Mouse (Mus musculus): ENCODE results near the gene Peg12. TPM values are rescaled to one million over a fixed set of nuclear protein-coding genes. Genes with fewer than 3 reads are reported as not detected.
A peak's percentile ranks its signal among the peaks of the same experiment; 100 is the strongest.

Gene Peg12
- total and polyA plus RNA-seq, 2 experiments from 2014 or later: 2.1 to 4.6 TPM

DNA sequence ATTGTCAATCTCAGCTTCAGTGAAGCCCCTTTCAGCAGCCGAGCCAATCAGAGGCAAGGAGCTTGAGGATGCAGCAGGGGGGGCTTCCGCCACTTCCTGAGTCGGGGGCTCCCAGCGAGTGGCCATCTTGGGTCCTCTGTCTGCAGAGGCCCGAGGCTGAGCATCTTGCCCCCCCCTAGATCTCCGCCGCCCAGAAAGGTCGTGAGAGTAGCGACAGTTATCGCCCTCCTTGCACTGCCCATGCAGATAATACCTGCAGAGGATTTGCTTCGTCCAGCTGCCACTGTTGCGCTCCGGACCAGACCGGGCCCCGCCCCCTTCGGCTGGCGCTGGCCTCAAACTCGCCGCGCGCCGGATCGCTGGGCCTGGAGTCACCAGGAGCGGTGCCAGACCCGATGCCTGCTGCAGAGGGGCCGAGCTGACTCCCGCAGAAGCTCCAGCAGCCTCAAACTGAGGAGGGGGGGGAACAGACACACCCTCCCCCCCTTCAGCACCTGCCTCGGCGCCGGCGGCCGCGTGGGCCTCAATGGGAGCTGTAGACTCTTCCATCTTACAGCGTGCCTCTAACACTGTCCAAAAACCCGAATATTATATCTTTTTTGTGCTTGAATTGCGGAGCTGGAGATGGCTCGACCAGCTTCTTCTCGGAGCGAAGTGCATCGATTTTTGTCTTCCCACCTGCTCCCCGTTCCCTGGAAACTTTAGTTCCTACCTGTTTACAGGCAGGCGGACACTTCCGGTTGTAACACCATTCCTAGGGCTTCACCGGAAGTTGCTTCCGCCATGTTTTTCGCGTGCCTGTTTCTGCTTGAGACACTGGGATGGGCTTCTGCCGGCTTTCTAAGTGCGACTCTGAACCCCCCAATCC, 44.6 kb downstream of the Peg12 start, which contains the start of gene Mkrn3:
Gene Mkrn3 (minus strand): TSS at position 647 of the 868 bp plus-strand sequence.
- H3K9ac ChIP-seq (replicated peaks; ENCODE audit: low read depth, low read length): peak within 1 kb of the TSS; percentile 71
- 20% methylated on average over 49 of the region's 49 CpGs for WGBS
- no peaks in the 10 kb centered on the region for H3K27me3 ChIP-seq (ENCODE audit: control insufficient read depth, insufficient read depth, low read length)
- peak within 1 kb of the TSS; percentile 79 for H3K4me3 ChIP-seq (ENCODE audit: low read depth, low read length)
- DNase-seq (ENCODE audit: low spot score): peak; percentile 61
- no peaks in the 10 kb centered on the region for H3K36me3 ChIP-seq (replicated peaks; ENCODE audit: control insufficient read depth, insufficient read depth, low read length)
- 0 out of 2 replicates have a peak, but pooled peaks cover 12% of the 10 kb centered on the region for H3K9me3 ChIP-seq (replicated peaks; ENCODE audit: control insufficient read depth, low read length)
- TF ChIP-seq EP300 (IDR thresholded peaks at IDR 0.05; ENCODE audit: low read depth) (no peak), CTCF (IDR thresholded peaks at IDR 0.05; ENCODE audit: low read depth) (no peak)
- peak; percentile 20; the same call in 1 of the 2 replicates for ATAC-seq (ENCODE audit: insufficient read depth, low read depth)
- peak within 1 kb of the TSS; percentile 34; the same call in 1 of the 2 replicates for H3K27ac ChIP-seq (ENCODE audit: low read depth)
- H3K4me2 ChIP-seq (ENCODE audit: low read depth, low read length): peak within 1 kb of the TSS; percentile 83
- H3K4me1 ChIP-seq (ENCODE audit: control insufficient read depth, insufficient read depth): peaks cover 10% of the 10 kb centered on the region; the same call in 1 of the 2 replicates

DNA sequence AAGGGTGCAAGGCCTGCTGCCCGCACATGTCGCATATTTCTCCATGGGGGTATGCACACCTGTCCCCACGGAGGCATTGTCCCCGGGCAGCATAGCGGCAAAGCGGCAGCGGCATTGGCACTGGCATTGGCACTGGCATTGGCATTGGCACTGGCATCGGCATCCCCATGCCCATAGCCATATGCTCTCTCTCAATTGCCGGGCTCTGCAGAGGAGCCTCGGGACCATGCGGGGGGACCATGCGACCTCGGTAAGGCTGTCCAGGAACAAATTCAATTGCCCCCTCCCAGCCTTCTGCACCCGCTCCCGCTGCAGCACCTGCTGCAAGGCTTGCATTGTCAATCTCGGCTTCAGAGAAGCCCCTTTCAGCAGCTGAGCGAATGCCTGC, 45.2 kb downstream of the Peg12 start:
- no peak for TF ChIP-seq EP300 (IDR thresholded peaks at IDR 0.05; ENCODE audit: low read depth)
- no peak for TF ChIP-seq CTCF (IDR thresholded peaks at IDR 0.05; ENCODE audit: low read depth)
- no peak for ATAC-seq (ENCODE audit: insufficient read depth, low read depth)
- peak overlapping the region; percentile 71; the same call in 1 of the 2 replicates for H3K9ac ChIP-seq (replicated peaks; ENCODE audit: low read depth, low read length)

DNA sequence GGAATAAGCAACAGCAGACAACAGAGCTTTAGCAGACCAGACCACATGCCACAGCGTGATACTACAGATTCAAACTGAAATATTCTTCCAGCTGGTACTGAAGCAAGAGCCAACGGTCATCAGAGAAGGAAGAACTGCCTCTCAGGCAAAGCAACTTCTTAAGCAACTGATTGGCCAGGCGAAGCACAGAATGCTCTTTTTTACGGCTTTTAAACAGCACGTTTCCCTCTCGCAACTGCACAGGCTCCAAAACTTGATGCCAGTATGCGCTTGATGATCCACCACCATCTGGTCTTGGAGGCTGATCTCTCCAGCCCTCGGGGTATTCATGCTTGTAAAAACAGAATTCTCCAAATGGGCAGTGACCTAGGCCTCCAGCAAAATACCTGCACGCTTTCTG, 46.0 kb downstream of the Peg12 start:
- Histone ChIP-seq H3K27ac (ENCODE audit: low read depth) (no peak overlapping the region), H3K27me3 (ENCODE audit: control insufficient read depth, insufficient read depth, low read length) (no peaks in the 10 kb centered on the region), H3K4me1 (ENCODE audit: control insufficient read depth, insufficient read depth) (peaks cover 10% of the 10 kb centered on the region; the same call in 1 of the 2 replicates), H3K4me3 (ENCODE audit: low read depth, low read length) (no peak overlapping the region), H3K4me2 (ENCODE audit: low read depth, low read length) (no peak overlapping the region), H3K36me3 (replicated peaks; ENCODE audit: control insufficient read depth, insufficient read depth, low read length) (no peaks in the 10 kb centered on the region), H3K9me3 (replicated peaks; ENCODE audit: control insufficient read depth, low read length) (0 out of 2 replicates have a peak, but pooled peaks cover 12% of the 10 kb centered on the region), H3K9ac (replicated peaks; ENCODE audit: low read depth, low read length) (no peak overlapping the region)
- no peak for TF ChIP-seq EP300 (IDR thresholded peaks at IDR 0.05; ENCODE audit: low read depth)
- no peak for TF ChIP-seq CTCF (IDR thresholded peaks at IDR 0.05; ENCODE audit: low read depth)
- no peak for DNase-seq (ENCODE audit: low spot score)
- 78% methylated on average over 9 of the region's 9 CpGs for WGBS
- ATAC-seq (ENCODE audit: insufficient read depth, low read depth): no peak

More for the DNA sequence above, 45.2 kb downstream of the Peg12 start:
- H3K4me3 ChIP-seq (ENCODE audit: low read depth, low read length): peak overlapping the region; percentile 79
- 65% methylated on average over 17 of the region's 17 CpGs for WGBS
- no peak overlapping the region for H3K27ac ChIP-seq (ENCODE audit: low read depth)
- H3K4me1 ChIP-seq (ENCODE audit: control insufficient read depth, insufficient read depth): peaks cover 10% of the 10 kb centered on the region; the same call in 1 of the 2 replicates
- no peaks in the 10 kb centered on the region for H3K36me3 ChIP-seq (replicated peaks; ENCODE audit: control insufficient read depth, insufficient read depth, low read length)
- DNase-seq (ENCODE audit: low spot score): no peak
- no peaks in the 10 kb centered on the region for H3K27me3 ChIP-seq (ENCODE audit: control insufficient read depth, insufficient read depth, low read length)
- 0 out of 2 replicates have a peak, but pooled peaks cover 12% of the 10 kb centered on the region for H3K9me3 ChIP-seq (replicated peaks; ENCODE audit: control insufficient read depth, low read length)
- H3K4me2 ChIP-seq (ENCODE audit: low read depth, low read length): peak overlapping the region; percentile 83

DNA sequence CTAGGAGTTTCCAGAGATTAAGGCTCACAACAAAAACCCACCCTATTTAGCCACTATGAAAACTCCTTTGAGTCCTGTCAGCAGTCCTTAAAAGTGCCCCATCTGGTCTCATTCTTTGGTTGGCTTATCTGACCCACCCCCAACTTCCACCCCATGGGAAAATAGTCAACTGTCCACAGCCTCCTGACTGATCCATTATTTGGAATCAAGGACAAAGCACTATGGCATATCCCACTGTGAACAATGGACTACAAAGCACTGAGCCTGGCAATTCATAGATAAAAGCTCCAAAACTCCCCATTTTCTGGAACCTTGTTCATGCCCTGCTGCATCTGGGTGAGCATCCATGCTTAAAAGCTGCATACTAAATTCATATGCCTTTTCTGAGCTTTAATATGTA, 48.1 kb downstream of the Peg12 start:
- Histone ChIP-seq H3K27ac (ENCODE audit: low read depth) (no peak overlapping the region), H3K36me3 (replicated peaks; ENCODE audit: control insufficient read depth, insufficient read depth, low read length) (no peaks in the 10 kb centered on the region), H3K4me2 (ENCODE audit: low read depth, low read length) (no peak overlapping the region), H3K9me3 (replicated peaks; ENCODE audit: control insufficient read depth, low read length) (0 out of 2 replicates have a peak, but pooled peaks cover 12% of the 10 kb centered on the region), H3K4me1 (ENCODE audit: control insufficient read depth, insufficient read depth) (peaks cover 10% of the 10 kb centered on the region; the same call in 1 of the 2 replicates), H3K4me3 (ENCODE audit: low read depth, low read length) (no peak overlapping the region), H3K27me3 (ENCODE audit: control insufficient read depth, insufficient read depth, low read length) (no peaks in the 10 kb centered on the region), H3K9ac (replicated peaks; ENCODE audit: low read depth, low read length) (no peak overlapping the region)
- no peak for TF ChIP-seq EP300 (IDR thresholded peaks at IDR 0.05; ENCODE audit: low read depth)
- no peak for TF ChIP-seq CTCF (IDR thresholded peaks at IDR 0.05; ENCODE audit: low read depth)
- ATAC-seq (ENCODE audit: insufficient read depth, low read depth) (no peak), DNase-seq (ENCODE audit: low spot score) (no peak)

DNA sequence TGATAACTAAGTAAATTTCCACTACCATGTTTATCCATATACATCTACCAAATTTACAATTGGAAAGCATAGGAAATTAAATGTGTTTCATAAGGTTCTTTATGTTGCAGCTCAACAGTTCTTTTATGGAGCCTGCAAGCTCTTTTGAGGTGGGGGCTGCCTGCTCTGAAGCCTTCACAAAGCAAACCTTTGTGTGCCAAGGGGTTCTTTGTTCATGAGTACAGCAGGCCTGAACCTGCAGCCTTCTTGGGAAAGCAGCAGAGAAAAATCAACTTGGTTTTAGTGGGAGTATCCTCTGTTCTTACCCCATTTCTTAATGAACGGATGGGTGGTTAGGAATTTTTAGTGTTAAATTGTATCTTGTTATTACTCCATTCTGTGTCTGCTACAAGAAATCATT, 49.1 kb downstream of the Peg12 start:
- no peak for ATAC-seq (ENCODE audit: insufficient read depth, low read depth)

More for the DNA sequence above, 49.1 kb downstream of the Peg12 start:
- Histone ChIP-seq H3K36me3 (replicated peaks; ENCODE audit: control insufficient read depth, insufficient read depth, low read length) (no peaks in the 10 kb centered on the region), H3K9me3 (replicated peaks; ENCODE audit: control insufficient read depth, low read length) (0 out of 2 replicates have a peak, but pooled peaks cover 8% of the 10 kb centered on the region), H3K4me3 (ENCODE audit: low read depth, low read length) (no peak overlapping the region), H3K27ac (ENCODE audit: low read depth) (no peak overlapping the region), H3K4me1 (ENCODE audit: control insufficient read depth, insufficient read depth) (peaks cover 10% of the 10 kb centered on the region; the same call in 1 of the 2 replicates), H3K4me2 (ENCODE audit: low read depth, low read length) (no peak overlapping the region), H3K9ac (replicated peaks; ENCODE audit: low read depth, low read length) (no peak overlapping the region), H3K27me3 (ENCODE audit: control insufficient read depth, insufficient read depth, low read length) (no peaks in the 10 kb centered on the region)
- WGBS: 55% methylated on average over 1 of the region's 1 CpGs
- no peak for TF ChIP-seq CTCF (IDR thresholded peaks at IDR 0.05; ENCODE audit: low read depth)
- TF ChIP-seq EP300 (IDR thresholded peaks at IDR 0.05; ENCODE audit: low read depth): no peak
- no peak for DNase-seq (ENCODE audit: low spot score)

Other genes with a start within 250 kb of the Peg12 start
- gene Ndn, start 117.9 kb downstream of the Peg12 start, total RNA-seq (2014; rRNA removed; ENCODE audit: low replicate concordance): 21.0 and 22.3 TPM in 2 replicates
- 23.5 and 26.0 TPM in 2 replicates for gene Ndn, start 117.9 kb downstream of the Peg12 start, polyA plus RNA-seq (2015; fragmentation: Nextera tagmentation; extraction: Ambion mirVana)
- gene Magel2, start 87.5 kb downstream of the Peg12 start, total RNA-seq (2014; rRNA removed; ENCODE audit: low replicate concordance): 0.46 and 0.85 TPM in 2 replicates
- gene Magel2, start 87.5 kb downstream of the Peg12 start, polyA plus RNA-seq (2015; fragmentation: Nextera tagmentation; extraction: Ambion mirVana): 0.23 and 0.33 TPM in 2 replicates
- gene Mkrn3, start 44.4 kb downstream of the Peg12 start, total RNA-seq (2014; rRNA removed; ENCODE audit: low replicate concordance): 0.88 and 8.1 TPM in 2 replicates
- 1.4 TPM in 2 replicates for gene Mkrn3, start 44.4 kb downstream of the Peg12 start, polyA plus RNA-seq (2015; fragmentation: Nextera tagmentation; extraction: Ambion mirVana)